Mouse (Mus musculus): ENCODE data around the gene Serpina6.

Gene Serpina6

GRCm38 (mm10) chr12:103655123-103656044 lies 1.6 kb downstream of the Serpina6 start:
- no peak for DNase-seq (ENCODE audit: low read depth)

GRCm38 (mm10) chr12:103653836-103654235 lies 3.2 kb downstream of the Serpina6 start:
- DNase-seq (ENCODE audit: low read depth) = no peak

GRCm38 (mm10) chr12:103646314-103646713 lies 10.7 kb downstream of the Serpina6 start:
- DNase-seq (ENCODE audit: low read depth) = no peak

- DNase-seq (ENCODE audit: low read depth) = no peak
These were observed 12.4 kb downstream of the Serpina6 start for GRCm38 (mm10) chr12:103644601-103645000.

- DNase-seq (ENCODE audit: low read depth) = no peak
These were observed 13.2 kb downstream of the Serpina6 start for GRCm38 (mm10) chr12:103643818-103644217.

- peak; percentile 15 for DNase-seq (ENCODE audit: low read depth)
These were observed 13.7 kb downstream of the Serpina6 start for GRCm38 (mm10) chr12:103643336-103643735.

GRCm38 (mm10) chr12:103635846-103636245 lies 21.2 kb downstream of the Serpina6 start:
- DNase-seq (ENCODE audit: low read depth) = no peak

- DNase-seq (ENCODE audit: low read depth) = no peak
These were observed 22.6 kb downstream of the Serpina6 start for GRCm38 (mm10) chr12:103634430-103634829.

GRCm38 (mm10) chr12:103631203-103631612 lies 25.8 kb downstream of the Serpina6 start, which contains the start of gene Serpina10:
Serpina10 (minus strand) TSS chr12:103631444.
- no peak for DNase-seq (ENCODE audit: low read depth)

- no peak for DNase-seq (ENCODE audit: low read depth)
These were observed 40.2 kb downstream of the Serpina6 start for GRCm38 (mm10) chr12:103616860-103617261.

GRCm38 (mm10) chr12:103615734-103616133 lies 41.3 kb downstream of the Serpina6 start:
- no peak for DNase-seq (ENCODE audit: low read depth)

GRCm38 (mm10) chr12:103615141-103615540 lies 41.9 kb downstream of the Serpina6 start:
- DNase-seq (ENCODE audit: low read depth) = no peak

GRCm38 (mm10) chr12:103601839-103602238 lies 55.2 kb downstream of the Serpina6 start:
- no peak for DNase-seq (ENCODE audit: low read depth)

GRCm38 (mm10) chr12:103600364-103600763 lies 56.6 kb downstream of the Serpina6 start:
- no peak for DNase-seq (ENCODE audit: low read depth)

- DNase-seq (ENCODE audit: low read depth) = no peak
These were observed 58.6 kb downstream of the Serpina6 start for GRCm38 (mm10) chr12:103598411-103598810.
